Mouse (Mus musculus): ENCODE data around the gene Foxn2. TPM values are rescaled to one million over a fixed set of nuclear protein-coding genes. Genes with fewer than 3 reads are reported as not detected.

Gene Foxn2
- polyA plus RNA-seq, 1 experiment: 24.9 TPM

DNA sequence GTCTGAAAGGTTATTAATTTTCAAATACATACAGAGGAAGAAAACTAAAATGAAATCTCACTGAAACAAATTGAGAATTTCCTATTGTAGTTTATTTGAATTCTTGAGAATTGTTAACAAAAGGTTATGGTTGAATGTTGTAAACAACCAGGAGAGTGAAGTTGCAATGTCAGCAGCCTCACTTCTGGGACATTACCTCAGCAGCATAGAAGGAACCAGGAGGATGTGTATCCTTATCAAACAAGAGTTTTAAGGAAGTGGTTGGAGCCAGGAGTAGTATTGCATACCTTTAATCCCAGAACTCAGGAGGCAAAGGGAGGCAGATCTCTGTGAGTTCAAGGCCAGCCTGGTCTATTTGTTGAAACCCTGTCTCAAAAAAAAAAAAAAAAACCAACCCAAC lies 37.2 kb downstream of the Foxn2 start:
- TF ChIP-seq GATA1 (IDR thresholded peaks at IDR 0.05; ENCODE audit: low read length): no peak

DNA sequence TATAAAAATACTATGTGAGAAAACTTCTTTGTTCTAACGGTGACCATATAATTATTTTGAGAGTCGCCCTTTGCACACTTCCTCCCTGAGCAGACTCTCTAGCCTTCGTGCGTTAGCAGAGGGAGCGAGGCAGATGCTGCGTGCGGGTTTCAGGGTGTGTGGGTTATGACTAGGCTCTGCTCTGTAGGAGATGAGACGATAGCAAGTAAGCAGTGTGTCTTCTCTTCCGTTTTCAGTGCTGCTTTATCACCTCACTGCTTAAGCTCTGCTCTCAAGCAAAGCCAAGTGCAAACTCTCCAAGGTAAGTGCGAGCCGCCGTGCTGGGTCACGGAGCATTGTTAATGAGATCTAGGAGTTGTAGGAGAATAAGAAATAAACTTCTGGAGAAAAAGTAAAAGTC lies 38.5 kb downstream of the Foxn2 start:
- no peak for TF ChIP-seq GATA1 (IDR thresholded peaks at IDR 0.05; ENCODE audit: low read length)

DNA sequence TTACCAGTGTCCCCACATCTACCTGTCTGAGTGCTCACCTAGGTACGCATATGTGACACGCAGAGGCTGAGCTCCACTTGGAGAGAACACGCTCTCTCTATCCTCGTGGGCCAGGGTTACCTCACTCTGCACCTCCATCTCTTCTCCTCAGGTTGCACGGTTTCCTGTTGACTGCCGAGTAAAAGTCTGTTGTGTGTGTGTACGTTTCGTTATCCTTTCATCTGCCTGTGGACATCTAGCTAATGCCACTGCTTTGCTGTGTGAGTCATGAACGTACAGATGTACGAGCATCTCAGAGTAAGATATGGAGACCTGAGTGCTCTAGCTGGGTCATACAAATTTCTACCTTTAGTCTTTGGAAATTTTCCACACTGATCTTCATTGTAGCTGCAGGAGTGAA lies 39.9 kb downstream of the Foxn2 start:
- no peak for TF ChIP-seq GATA1 (IDR thresholded peaks at IDR 0.05; ENCODE audit: low read length)

DNA sequence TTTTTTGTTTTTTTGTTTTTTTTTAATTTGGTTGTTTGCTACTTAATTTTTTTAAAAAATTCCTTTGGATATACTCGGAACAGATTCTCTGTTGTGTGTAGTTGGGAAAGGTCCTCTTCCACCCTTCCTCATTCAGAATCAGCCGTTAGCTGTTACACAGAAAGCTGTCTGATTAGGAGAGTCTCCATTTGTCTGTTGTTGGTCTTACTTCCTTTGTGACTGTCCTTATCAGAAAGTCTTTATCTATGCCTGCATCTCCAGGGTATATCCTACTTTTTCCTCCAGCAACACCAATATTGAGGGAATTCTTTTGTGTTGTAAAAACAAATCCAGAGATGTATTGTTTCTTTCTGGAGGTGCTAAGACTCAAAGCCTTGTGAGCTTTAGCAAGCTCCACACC lies 40.6 kb downstream of the Foxn2 start:
- TF ChIP-seq GATA1 (IDR thresholded peaks at IDR 0.05; ENCODE audit: low read length): no peak

DNA sequence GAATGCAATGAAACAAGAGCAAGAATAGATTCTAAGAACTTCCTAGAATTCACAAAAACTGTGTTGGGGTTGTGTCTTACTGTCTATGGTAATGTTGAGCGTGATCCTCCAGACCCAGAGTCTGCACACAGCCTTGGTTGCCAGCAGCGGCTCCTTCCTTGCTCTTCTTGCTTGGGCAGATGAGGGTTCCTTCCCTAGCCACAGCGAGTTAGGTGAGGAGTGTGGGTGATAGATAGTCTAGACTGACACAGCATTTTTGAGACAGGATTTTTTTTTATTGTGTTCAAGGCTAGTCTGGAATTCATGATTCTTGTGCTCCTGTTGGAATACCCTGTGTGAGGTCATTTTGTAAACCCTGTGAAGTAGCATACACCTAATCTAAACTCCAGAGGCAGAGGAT lies 41.1 kb downstream of the Foxn2 start:
- TF ChIP-seq GATA1 (IDR thresholded peaks at IDR 0.05; ENCODE audit: low read length): no peak

DNA sequence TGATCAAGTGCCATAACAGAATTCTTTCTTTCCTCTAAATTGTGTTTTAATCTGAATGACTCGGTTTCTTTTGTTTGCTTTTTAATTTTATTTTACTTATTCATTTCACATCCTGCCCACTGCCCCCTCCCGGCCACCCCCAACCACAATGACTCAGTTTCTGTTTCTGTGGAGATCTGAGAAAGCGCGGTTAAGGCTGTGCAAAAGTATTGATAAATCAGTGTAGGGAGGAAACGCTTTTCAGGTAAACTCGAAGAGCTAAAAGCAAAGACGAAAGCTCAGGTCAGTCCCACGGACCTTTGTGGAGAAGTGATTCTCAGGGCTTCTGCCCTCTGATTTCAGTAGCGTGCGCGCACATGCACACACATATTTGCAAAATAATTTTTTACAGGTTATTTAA lies 44.0 kb downstream of the Foxn2 start:
- no peak for TF ChIP-seq GATA1 (IDR thresholded peaks at IDR 0.05; ENCODE audit: low read length)

DNA sequence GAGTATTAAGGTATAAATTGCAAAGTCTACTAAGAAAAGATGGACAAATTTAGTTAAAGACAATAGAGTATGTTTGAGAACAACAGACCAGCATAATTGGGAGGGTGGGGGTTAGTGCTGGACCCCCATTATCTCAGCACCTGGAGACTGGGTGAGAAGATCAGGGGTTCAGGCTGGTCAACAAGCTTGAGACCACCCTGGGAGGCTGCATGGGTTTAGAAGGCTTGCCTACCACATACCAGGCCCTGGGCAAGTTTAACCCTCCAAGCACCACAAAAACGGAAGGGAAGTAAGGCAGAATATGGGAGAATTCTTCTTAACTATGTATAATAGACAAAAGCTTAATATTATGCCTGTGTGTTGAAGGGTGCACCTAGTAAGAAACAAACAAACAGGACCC lies 44.4 kb downstream of the Foxn2 start:
- TF ChIP-seq GATA1 (IDR thresholded peaks at IDR 0.05; ENCODE audit: low read length): no peak

DNA sequence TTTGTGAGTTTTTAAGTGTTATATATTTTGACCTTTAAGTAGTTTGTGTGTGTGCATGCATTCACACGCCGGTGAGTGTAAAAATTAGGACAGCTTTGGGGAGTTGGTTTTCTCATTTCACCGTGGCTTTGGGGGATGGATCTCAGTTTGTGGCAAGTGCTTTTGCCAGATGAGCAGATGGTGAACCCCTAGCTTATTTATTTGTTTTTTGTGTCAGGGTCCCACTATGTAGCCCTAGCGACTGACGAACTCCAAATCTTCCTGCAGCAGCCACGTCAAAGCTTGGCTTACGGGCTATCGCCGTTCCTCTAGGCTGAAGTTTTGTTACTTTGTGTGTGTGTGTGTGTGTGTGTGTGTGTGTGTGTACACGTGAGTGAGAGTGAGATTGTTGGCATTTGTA lies 50.0 kb downstream of the Foxn2 start:
- TF ChIP-seq GATA1 (IDR thresholded peaks at IDR 0.05; ENCODE audit: low read length): no peak

DNA sequence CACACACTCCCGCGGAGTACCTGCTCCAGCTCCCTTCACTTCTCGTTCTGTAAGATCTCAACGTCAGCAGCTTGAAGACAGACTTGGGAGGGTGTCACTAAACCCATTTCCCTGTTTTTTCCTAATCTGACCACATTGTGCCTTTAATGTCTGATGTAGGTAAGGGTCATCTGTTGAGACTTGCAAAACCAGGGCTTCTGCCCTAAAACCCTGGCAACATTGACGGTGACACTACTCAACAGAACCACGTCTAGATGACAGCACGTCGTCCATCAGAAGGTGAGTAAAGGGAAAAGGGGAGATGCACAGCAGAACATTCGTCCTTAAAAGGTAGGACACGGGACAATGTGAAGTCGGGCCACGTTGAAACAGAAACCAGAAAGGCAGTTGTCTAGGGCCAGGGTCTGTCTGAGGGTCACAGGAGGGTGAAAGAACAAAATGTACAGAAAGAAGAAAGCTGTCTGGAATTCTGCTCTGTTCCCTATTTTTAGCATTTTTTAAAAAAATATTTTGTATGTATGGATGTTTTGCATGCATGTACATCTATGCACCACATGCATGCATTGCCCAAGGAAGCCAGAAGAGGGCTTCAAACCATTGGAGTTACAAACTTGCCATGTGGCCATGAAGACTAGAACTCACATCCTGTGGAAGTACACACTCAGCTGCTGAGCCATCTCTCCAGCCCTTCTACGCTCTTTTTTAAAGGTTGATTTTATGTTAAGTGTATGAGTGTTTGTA lies 51.0 kb downstream of the Foxn2 start:
- TF ChIP-seq GATA1 (IDR thresholded peaks at IDR 0.05; ENCODE audit: low read length): no peak

DNA sequence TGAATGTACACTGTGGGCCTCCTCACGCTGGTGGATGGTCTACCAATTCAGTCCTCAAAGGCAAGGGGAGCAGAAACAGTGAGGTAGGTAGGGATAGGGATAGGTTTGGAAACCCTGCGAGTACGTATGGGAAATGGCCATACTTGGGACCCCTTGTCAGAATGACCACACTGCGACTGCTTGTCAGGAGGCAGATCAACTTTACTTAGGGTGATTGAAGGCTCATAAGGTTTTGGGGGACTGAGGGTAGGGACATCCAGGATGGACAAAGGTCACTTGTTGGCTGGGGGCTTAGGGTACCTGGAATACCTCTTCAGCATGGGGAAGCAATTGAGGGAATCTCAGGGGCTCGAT lies 51.6 kb downstream of the Foxn2 start:
- no peak for TF ChIP-seq GATA1 (IDR thresholded peaks at IDR 0.05; ENCODE audit: low read length)

DNA sequence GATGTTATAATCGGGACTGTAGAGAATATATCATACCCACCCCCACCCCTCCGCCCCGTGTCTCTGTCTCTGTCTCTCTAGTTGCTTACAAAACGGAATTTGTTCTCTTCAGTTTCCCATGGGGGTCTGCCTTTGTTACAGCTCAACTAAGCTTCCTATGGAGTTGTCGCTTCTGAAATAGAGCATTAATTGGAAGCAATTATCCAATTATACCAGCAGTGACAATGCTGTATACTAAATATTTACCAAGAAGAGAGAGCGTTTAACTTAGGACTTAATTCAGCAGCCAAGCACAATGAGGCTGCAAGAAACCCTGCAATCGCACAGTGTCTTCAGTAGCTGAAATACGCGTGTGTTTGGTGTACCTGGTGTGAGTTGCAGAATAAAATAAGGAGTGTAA lies 53.0 kb downstream of the Foxn2 start:
- TF ChIP-seq GATA1 (IDR thresholded peaks at IDR 0.05; ENCODE audit: low read length): no peak

DNA sequence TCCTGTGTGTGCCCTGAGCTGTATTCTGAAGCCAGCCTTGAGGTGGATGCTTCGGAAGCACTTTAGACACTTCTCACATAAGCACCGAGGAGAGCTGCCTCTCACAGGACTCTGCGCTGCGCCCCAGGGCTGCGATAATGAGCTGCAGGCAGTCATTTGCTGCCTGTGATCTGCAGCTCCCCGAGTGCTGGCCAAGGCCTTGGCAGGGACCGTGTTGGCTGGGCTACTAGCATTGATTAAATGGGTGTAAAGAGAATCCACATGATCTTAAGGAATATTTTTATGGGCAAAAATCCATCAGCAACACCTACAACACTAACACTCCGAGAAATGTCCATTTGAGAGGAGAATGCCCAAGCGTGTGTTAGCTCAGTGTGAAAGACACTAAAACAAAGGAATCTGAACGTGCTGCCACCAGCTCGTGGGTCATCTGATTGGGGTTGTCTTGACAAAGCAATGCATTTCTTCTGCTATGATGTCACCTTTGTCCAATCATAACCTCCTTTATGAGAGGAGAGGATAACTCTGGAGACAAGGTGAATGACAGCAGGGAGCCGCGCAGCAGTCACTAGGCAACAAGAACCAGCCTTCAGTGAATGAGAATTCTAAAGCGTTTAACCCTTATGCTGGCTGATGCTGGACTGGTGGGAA lies 53.7 kb downstream of the Foxn2 start:
- TF ChIP-seq GATA1 (IDR thresholded peaks at IDR 0.05; ENCODE audit: low read length): no peak

DNA sequence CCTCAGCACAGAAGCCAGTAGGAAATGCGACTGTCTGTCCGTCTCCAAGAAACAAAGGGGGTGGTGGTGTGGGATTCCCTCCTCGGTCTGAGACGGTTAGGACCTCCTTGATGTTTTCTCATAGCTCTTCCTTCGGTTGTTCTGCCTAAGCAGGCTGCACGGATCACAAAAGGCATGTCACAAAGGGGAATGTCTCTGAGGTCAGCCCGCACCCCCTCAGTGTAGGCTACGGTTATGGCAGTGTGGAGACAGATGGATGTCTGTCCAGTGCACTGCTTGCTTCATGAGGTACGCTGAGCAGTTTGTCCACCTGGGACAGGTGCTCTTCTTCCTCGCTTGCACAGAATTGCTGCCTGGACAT lies 54.2 kb downstream of the Foxn2 start:
- no peak for TF ChIP-seq GATA1 (IDR thresholded peaks at IDR 0.05; ENCODE audit: low read length)

DNA sequence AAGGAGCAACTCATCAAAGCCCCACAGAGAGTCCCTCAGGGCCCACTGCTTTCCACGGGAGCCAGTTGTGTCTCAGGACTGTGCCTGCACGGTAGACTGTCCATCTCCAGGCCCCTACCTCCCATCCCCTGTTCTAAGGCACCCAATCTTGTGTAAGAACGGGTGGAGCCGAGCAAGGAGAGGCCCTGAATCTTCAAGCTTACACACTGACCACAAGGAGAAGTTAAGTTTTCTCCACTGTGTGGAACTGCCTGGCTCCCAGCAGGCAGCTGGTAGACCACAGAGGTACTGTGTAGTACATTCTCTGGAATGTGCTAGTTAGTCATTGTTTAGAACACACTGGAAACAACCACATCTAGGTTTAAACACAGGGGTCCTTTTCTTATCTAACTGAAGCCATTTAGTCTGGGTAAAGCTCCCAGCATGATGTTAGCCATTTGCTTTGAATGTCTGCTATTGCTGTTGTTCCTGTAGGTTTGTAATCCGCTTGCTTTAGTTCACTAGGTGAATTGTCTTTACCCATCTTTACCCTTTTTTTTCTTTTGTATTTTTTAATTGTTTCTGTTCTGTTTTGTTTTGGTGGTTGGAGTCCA lies 57.7 kb downstream of the Foxn2 start:
- no peak for TF ChIP-seq GATA1 (IDR thresholded peaks at IDR 0.05; ENCODE audit: low read length)

DNA sequence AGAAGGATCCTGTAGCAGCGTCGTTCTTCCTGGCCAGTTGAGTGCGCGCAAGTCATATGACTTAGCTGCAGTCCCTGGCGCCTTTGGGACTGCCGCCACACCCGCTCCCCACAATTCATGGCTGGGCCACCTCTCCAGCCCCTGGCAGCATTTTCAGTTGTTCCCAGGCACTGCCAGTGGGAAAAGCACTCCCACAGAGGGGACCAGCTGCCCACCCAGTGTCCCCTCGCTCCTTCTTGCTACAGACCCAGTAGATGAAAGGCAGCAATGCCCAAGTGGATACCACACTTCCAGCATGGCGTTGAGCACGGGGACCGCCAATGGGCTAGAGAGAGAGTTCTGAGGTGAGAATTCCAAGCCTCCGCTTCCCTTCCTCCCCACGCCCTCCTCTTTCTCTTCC lies 63.5 kb downstream of the Foxn2 start:
- no peak for TF ChIP-seq GATA1 (IDR thresholded peaks at IDR 0.05; ENCODE audit: low read length)

DNA sequence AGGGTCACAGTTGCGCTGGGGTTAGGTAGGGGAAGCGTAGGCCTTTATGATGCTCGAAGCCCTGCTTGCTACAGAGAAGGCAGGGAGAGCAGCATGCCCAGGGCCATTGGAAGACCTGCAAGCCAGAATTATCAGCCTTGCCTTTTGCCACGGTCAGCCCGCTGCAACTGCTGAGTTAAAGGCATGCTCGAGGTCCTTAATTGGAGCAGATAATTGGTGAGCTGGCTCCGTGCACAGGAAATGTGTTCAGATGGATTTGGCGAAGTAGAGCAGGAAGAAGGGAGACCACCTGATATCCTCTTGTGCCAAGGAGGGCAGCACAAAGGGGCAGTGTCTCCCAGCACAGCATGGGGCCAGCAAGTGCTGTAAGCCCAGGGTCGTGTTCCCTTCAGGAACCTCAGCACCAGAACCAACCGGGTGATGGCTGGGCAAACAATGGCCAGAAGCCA lies 64.8 kb downstream of the Foxn2 start:
- no peak for TF ChIP-seq GATA1 (IDR thresholded peaks at IDR 0.05; ENCODE audit: low read length)

DNA sequence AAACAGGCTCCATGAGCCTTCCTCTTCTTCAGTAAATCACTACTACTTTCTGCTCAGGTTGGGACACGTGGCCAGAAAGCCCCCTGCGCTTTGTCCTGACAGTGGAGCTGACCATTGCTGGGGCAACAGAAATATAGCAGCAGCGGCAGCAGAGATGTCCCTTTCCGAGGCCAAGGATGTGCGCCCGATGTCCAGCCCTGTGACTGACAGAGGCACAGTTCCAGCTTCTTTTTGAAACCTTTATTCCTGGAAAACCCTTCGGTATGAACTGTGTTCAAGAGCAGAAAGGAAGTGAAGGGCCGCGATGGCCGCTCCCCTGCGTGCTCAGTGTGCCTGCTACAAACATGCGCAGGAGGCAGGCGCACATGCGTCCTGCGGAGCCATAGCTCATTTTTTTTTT lies 65.4 kb downstream of the Foxn2 start:
- TF ChIP-seq GATA1 (IDR thresholded peaks at IDR 0.05; ENCODE audit: low read length): no peak

All from G1E-ER4 (cell line).